In the genomic region with DNA sequence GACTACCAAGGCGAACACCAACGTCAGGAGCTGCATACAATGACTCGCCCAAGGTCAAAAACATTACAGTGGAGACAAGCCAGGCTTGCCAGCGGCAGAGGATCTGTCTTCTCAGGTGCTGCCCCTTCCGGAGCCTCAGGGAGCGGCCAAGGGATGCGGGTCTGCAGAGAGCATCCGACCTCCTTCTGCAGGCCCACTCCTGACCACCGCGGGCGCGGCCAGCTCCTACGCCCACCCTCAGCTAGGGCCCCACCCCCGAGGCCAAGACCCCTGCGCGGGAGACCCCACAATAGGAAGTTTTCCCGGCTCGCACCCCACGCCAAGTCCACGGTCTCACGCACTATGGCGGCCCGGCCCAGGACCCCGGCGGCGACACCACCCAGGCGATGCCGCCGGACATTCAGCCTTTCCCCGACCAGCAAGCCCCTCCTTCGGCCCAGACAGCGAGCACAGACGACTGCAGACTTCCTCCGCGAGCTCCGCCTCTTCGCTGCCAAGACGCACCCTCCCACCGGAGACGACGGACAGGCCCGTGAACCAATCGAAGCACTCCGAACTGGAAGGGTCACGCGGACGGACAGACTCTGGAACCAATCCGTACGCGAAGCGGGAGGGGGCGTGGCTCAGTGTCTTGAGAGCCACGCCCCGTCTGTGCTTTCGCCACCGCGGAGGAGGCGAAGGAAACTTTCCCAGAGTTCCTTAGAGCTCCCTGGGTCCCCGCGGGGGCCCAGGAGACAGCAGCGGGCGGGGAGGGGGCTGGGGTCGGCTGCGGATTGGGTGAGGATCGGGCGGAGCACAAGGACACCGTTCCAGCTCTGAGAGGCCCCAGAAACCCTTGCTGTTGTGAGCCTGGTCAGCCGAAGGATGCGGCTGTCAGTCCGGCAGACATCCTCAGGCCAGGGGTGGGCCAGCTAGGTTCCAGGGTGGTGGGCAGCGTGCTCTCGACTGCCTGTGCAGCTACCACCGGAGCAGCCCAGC, we compare ENCODE assay signal across 8 mouse cellular contexts. TPM values are rescaled to one million over a fixed set of nuclear protein-coding genes. Genes with fewer than 3 reads are reported as not detected.
DNase-seq lines count a peak whose midpoint lies in the region; ATAC-seq lines count a peak whose summit lies in the region.

A gene (minus strand): TSS at position 492 of the 978 bp plus-strand sequence.
A gene (plus strand): TSS at position 786 of the 978 bp plus-strand sequence.

- H3K36me3 ChIP-seq in hindbrain, embryonic 16.5 days (ENCODE audit: control insufficient read depth, insufficient read depth, low read length), result peaks cover 7% of the 10 kb centered on the region; the same call in 1 of the 2 replicates
- peaks cover 21% of the 10 kb centered on the region for H3K36me3 ChIP-seq in macrophage (ENCODE audit: inconsistent target)

- H3K4me3 ChIP-seq in hindbrain, embryonic 16.5 days (ENCODE audit: low read length), result peak within 1 kb of the TSS; percentile 90
- peak within 1 kb of the TSS; percentile 92 for H3K4me3 ChIP-seq in macrophage (ENCODE audit: inconsistent target)

- H3K4me1 ChIP-seq in hindbrain, embryonic 16.5 days (ENCODE audit: control insufficient read depth, insufficient read depth, low read depth, low read length), result peaks cover 24% of the 10 kb centered on the region

- H3K4me2 ChIP-seq in hindbrain, embryonic 16.5 days (ENCODE audit: low read length), result peak within 1 kb of the TSS; percentile 66

- H3K27me3 ChIP-seq in hindbrain, embryonic 16.5 days (replicated peaks; ENCODE audit: control insufficient read depth, insufficient read depth, low read length), result no peaks in the 10 kb centered on the region

- peak within 1 kb of the TSS; percentile 94 for H3K27ac ChIP-seq in hindbrain, embryonic 16.5 days (ENCODE audit: low read depth, low read length)
- peak within 1 kb of the TSS; percentile 83 for H3K27ac ChIP-seq in macrophage

- H3K9me3 ChIP-seq in hindbrain, embryonic 16.5 days (ENCODE audit: control insufficient read depth, low read length), result no peaks in the 10 kb centered on the region

- H3K79me2 ChIP-seq in macrophage (ENCODE audit: inconsistent target), result peaks cover 74% of the 10 kb centered on the region

- DNase-seq in WW6 (ENCODE audit: low read depth, low spot score), result peak; percentile 99
- DNase-seq in cerebellum, postnatal 4 days (ENCODE audit: low spot score in 2 of 2), result peak; percentile 100
- peak; percentile 100 for DNase-seq in gastrocnemius, adult 18-20 months (ENCODE audit: low spot score)
- DNase-seq in left cerebral cortex, adult 18-20 months (ENCODE audit: low spot score in 2 of 2), result peak; percentile 100
- peak; percentile 100 for DNase-seq in right cerebral cortex, adult 18-20 months
- DNase-seq in urinary bladder, postnatal 10 days (ENCODE audit: low spot score), result peak; percentile 100

- peak within 1 kb of the TSS; percentile 93 for H3K9ac ChIP-seq in hindbrain, embryonic 16.5 days (ENCODE audit: low read depth, low read length)

- WGBS in hindbrain, embryonic 16.5 days, result under 1% methylated on average over 73 of the region's 73 CpGs
- WGBS in macrophage (ENCODE audit: missing documents), result under 1% methylated on average over 70 of the region's 73 CpGs

- ATAC-seq in hindbrain, embryonic 16.5 days, result peak; percentile 96

RNA-seq across cellular contexts. Expression of the first gene that starts in this region (rescaled TPM):
- total RNA-seq in gastrocnemius, adult 18-20 months (2021), result 10 to 100 TPM; 19.3 to 19.5 TPM
- 124 and 136 TPM in 2 replicates for polyA plus RNA-seq in hindbrain, embryonic 16.5 days (2015; fragmentation: Nextera tagmentation; extraction: Ambion mirVana)
- total RNA-seq in left cerebral cortex, adult 18-20 months (2021), result 100 to 1,000 TPM; 109 to 125 TPM
- total RNA-seq in macrophage (2018; cell fraction: chromatin; rRNA removed), result 100 to 1,000 TPM in 18 of 26 experiments, 10 to 100 TPM in 8; 33.8 to 271 (median 160) TPM
- total RNA-seq in macrophage (2018; cell fraction: cytosol; rRNA removed), result 10 to 100 TPM; 25.4 to 53.5 (median 38.2) TPM
- 100 to 1,000 TPM in 7 of 26 experiments, 10 to 100 TPM in 19; 22.1 to 160 (median 82.4) TPM for total RNA-seq in macrophage (2018; cell fraction: nucleus; rRNA removed)
- 31.0 to 71.4 TPM (median 50.1 TPM) in 3 replicates for polyA plus RNA-seq in macrophage (2018)

RNA-seq across cellular contexts. Expression of the second gene that starts in this region (rescaled TPM):
- 10 to 100 TPM; 20.9 to 22.1 TPM for total RNA-seq in gastrocnemius, adult 18-20 months (2021)
- 38.3 and 46.4 TPM in 2 replicates for polyA plus RNA-seq in hindbrain, embryonic 16.5 days (2015; fragmentation: Nextera tagmentation; extraction: Ambion mirVana)
- 10 to 100 TPM; 53.6 to 58.5 TPM for total RNA-seq in left cerebral cortex, adult 18-20 months (2021)
- total RNA-seq in macrophage (2018; cell fraction: chromatin; rRNA removed), result 100 to 1,000 TPM in 22 of 26 experiments, 10 to 100 TPM in 4; 73.5 to 228 (median 145) TPM
- 10 to 100 TPM in 9 of 26 experiments, 1 to 10 TPM in 17; 4.2 to 17.1 (median 7.7) TPM for total RNA-seq in macrophage (2018; cell fraction: cytosol; rRNA removed)
- 100 to 1,000 TPM in 18 of 26 experiments, 10 to 100 TPM in 8; 59.2 to 214 (median 129) TPM for total RNA-seq in macrophage (2018; cell fraction: nucleus; rRNA removed)
- 11.1 to 23.0 TPM (median 14.3 TPM) in 3 replicates for polyA plus RNA-seq in macrophage (2018)

Comparison
In these comparisons a context has a peak if more than half of its experiments do, and no peak if none do; other contexts are left out.
1. Peak in every context shown above with its lines: DNase-seq, ATAC-seq, H3K4me3 ChIP-seq and H3K27ac ChIP-seq.
2. RNA of the first gene that starts in this region (total RNA-seq): 109 to 125 TPM in left cerebral cortex, adult 18-20 months; 19.3 to 19.5 TPM in gastrocnemius, adult 18-20 months; every median in the first group is over 4 times any median in the second.